Mouse (Mus musculus) intestine, postnatal 0 days (tissue): Measurements from ENCODE around the gene Rasl11b. TPM values are rescaled to one million over a fixed set of nuclear protein-coding genes. Genes with fewer than 3 reads are reported as not detected.

Experiments
- ATAC-seq: fragments of 200-750 bp; cut with Nextera tagmentation; 2 replicates; pipeline ENCODE4 v1.8.0; 2017; ENCODE audit warnings: mild to moderate bottlenecking, moderate TSS enrichment, moderate library complexity
- H3K27ac ChIP-seq: fragments of 300-500 bp; sonication (generic); 2 replicates; pipeline ENCODE4 v1.5.1; 2014; ENCODE audit warnings: mild to moderate bottlenecking, low read depth, low read length, moderate library complexity
- H3K27me3 ChIP-seq: fragments of 300-500 bp; sonication (generic); replicated peaks from 2 replicates; pipeline ENCODE4 v1.6.1; 2014; ENCODE audit warnings: low read length, mixed read lengths; ENCODE audit not compliant: control insufficient read depth, insufficient read depth
- H3K36me3 ChIP-seq: fragments of 300-500 bp; sonication (generic); 2 replicates; pipeline ENCODE4 v1.6.1; 2014; ENCODE audit warnings: mild to moderate bottlenecking, moderate library complexity; ENCODE audit not compliant: control insufficient read depth, insufficient read depth
- H3K4me1 ChIP-seq: fragments of 300-500 bp; sonication (generic); replicated peaks from 2 replicates; pipeline ENCODE4 v1.6.1; 2014; ENCODE audit warnings: antibody characterized with exemption, low read length, mixed read lengths; ENCODE audit not compliant: control insufficient read depth, insufficient read depth
- H3K4me2 ChIP-seq: fragments of 300-500 bp; sonication (generic); replicated peaks from 2 replicates; pipeline ENCODE4 v1.6.1; 2014; ENCODE audit warnings: low read depth, mild to moderate bottlenecking, moderate library complexity
- H3K4me3 ChIP-seq: fragments of 300-500 bp; sonication (generic); 2 replicates; pipeline ENCODE4 v1.5.1; 2014; ENCODE audit warnings: low read depth, low read length
- H3K9ac ChIP-seq: fragments of 300-500 bp; sonication (generic); 2 replicates; pipeline ENCODE4 v1.6.1; 2014; ENCODE audit warnings: mild to moderate bottlenecking, low read depth, low read length
- H3K9me3 ChIP-seq: fragments of 300-500 bp; sonication (generic); 2 replicates; pipeline ENCODE4 v1.6.1; 2016; ENCODE audit warnings: mixed run types; ENCODE audit not compliant: control insufficient read depth
- CTCF ChIP-seq: sonication (generic); IDR thresholded peaks from 2 replicates; pipeline ENCODE4 v1.5.1; 2016; ENCODE audit warnings: low read depth, mild to moderate bottlenecking, control low read depth, antibody characterized with exemption, moderate library complexity
- WGBS: fragments of 180-500 bp; shearing (Covaris S2); extraction: QIAGEN DNeasy Blood & Tissue Kit; methylation state at CpG from one replicate; pipeline ENCODE4 v1.1.7; 2014; 5-methylcytosine and 5-hydroxymethylcytosine counted together
- polyA plus RNA-seq: library from polyadenylated mRNA; unstranded; fragments of >200 nt; fragmentation: Nextera tagmentation; extraction: Ambion mirVana; gene quantifications from 2 replicates; pipeline ENCODE4 v1.2.1, GENCODE M21; 2015

Rasl11b gene
- polyA plus RNA-seq, 1 experiment from 2014 or later: 19.4 TPM

DNA sequence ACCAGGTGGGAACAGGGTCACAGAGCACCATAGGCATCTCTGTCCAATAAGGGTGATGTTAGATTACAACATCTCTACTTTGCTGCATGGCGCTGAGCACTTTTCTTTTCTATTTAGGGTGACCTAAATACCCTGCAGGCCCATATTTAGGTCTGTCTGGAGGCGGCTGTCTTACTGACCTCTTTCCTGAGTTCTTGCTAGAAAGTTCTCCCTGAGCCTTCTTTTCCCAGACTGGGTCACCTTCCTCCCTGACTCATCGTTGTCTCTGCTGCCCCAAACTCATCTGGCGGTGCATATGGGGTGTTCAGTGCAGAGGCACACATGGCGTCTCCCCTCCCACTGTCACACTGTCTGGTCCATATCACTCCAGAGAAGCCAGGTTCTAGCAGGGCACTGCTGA lies 31.1 kb downstream of the Rasl11b start:
- 93% methylated on average over 5 of the region's 5 CpGs for WGBS
- H3K9ac ChIP-seq: no peak overlapping the region

DNA sequence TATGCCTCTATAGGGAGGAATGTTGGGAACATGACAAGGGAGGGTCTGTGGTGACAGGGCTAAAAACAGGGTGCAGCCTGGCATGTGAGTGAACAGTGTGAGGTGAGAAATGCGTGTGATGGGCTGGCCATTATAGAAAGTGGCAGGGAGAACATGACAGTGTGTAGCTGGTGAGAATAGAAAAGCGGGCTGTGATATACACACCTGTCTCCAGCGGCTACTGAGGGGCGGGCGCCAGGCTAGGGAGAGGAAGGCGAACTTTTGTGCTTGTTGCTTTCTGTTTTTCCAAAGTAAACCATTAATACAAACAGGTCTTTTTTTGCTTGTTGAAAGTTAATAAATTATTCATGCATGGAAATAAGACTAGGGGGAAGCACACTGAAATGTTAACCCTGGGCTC lies 32.3 kb downstream of the Rasl11b start:
- TF ChIP-seq CTCF: no peak
- 94% methylated on average over 6 of the region's 6 CpGs for WGBS
- no peak overlapping the region for H3K4me2 ChIP-seq
- H3K4me3 ChIP-seq: no peak overlapping the region
- no peaks in the 10 kb centered on the region for H3K36me3 ChIP-seq
- H3K27ac ChIP-seq: no peak overlapping the region
- no peak overlapping the region for H3K9ac ChIP-seq
- no peak for ATAC-seq
- no peaks in the 10 kb centered on the region for H3K27me3 ChIP-seq
- H3K4me1 ChIP-seq: no peaks in the 10 kb centered on the region
- no peaks in the 10 kb centered on the region for H3K9me3 ChIP-seq

More for the DNA sequence above, 31.1 kb downstream of the Rasl11b start:
- Histone ChIP-seq H3K27me3 (no peaks in the 10 kb centered on the region), H3K9me3 (no peaks in the 10 kb centered on the region), H3K4me2 (no peak overlapping the region), H3K27ac (no peak overlapping the region), H3K4me3 (no peak overlapping the region), H3K4me1 (no peaks in the 10 kb centered on the region), H3K36me3 (no peaks in the 10 kb centered on the region)
- no peak for ATAC-seq
- no peak for TF ChIP-seq CTCF

GRCm38 (mm10) chr5:74228938-74229337 lies 33.9 kb downstream of the Rasl11b start:
- Histone ChIP-seq H3K27ac (no peak overlapping the region), H3K4me2 (no peak overlapping the region), H3K27me3 (no peaks in the 10 kb centered on the region), H3K36me3 (no peaks in the 10 kb centered on the region), H3K4me3 (no peak overlapping the region), H3K9me3 (no peaks in the 10 kb centered on the region), H3K4me1 (no peaks in the 10 kb centered on the region), H3K9ac (no peak overlapping the region)
- no peak for ATAC-seq
- 46% methylated on average over 1 of the region's 1 CpGs for WGBS
- TF ChIP-seq CTCF: no peak

DNA sequence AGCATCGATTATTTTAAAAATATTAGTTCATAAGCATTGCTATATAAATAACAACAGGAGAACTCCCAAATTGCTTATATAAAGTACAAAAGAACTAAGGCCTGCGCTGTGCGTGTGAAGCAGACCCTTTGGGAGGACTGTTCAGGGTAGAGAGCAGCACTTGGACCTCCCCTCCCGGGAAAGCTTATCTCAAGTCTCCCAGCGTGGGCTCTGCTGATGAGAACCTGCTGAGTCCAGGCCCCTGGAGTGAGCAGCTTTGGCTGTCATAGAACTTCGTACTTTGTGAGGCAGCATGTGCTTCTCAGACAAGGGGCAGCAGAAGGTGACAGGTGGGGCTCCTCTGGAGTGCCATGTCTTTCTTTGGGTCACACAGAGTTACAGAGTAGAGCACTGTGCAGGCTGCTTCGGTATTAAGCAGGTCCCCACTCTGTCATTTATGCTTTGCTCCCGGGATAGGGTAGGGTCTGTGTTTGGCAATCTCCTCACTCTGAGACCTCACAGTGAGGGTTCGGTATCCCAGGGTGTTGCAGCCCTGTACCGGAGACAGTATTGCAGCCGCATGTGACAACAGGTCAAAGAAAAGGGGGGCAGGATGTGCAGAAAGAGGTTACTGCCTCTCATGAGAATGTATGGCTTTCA lies 34.8 kb downstream of the Rasl11b start:
- Histone ChIP-seq H3K9me3 (no peaks in the 10 kb centered on the region), H3K4me1 (no peaks in the 10 kb centered on the region), H3K9ac (no peak overlapping the region), H3K27me3 (no peaks in the 10 kb centered on the region), H3K36me3 (no peaks in the 10 kb centered on the region), H3K4me3 (no peak overlapping the region), H3K4me2 (no peak overlapping the region), H3K27ac (no peak overlapping the region)
- no peak for TF ChIP-seq CTCF
- WGBS: 56% methylated on average over 11 of the region's 11 CpGs
- no peak for ATAC-seq

DNA sequence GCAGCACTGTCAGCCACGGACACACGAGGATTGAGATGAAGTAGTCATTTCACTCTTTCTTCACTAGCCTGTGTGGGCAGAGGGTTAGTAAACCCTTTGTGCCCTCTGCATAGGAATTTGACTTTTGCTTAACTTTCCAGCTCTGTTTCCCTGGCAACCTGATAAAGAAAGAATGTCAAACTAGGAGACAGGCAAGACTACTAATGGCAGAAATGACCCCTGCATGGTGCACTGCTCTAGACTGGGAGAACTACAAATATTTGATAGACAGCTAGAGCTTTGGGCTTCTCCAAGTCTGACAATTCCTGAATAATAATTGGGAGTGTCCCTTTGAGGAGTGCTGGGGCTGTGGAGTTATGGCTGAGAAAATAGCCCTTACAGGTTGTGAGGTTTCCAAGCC lies 35.4 kb downstream of the Rasl11b start:
- ATAC-seq: no peak
- TF ChIP-seq CTCF: no peak
- WGBS: 45% methylated on average over 2 of the region's 2 CpGs
- no peaks in the 10 kb centered on the region for H3K9me3 ChIP-seq
- H3K27ac ChIP-seq: no peak overlapping the region
- no peak overlapping the region for H3K4me3 ChIP-seq
- H3K4me1 ChIP-seq: no peaks in the 10 kb centered on the region
- no peaks in the 10 kb centered on the region for H3K36me3 ChIP-seq
- no peaks in the 10 kb centered on the region for H3K27me3 ChIP-seq
- no peak overlapping the region for H3K9ac ChIP-seq
- H3K4me2 ChIP-seq: no peak overlapping the region

- H3K9me3 ChIP-seq: no peaks in the 10 kb centered on the region
- no peak overlapping the region for H3K4me3 ChIP-seq
- H3K4me1 ChIP-seq: no peaks in the 10 kb centered on the region
- H3K27ac ChIP-seq: no peak overlapping the region
- no peak overlapping the region for H3K4me2 ChIP-seq
- no peak for ATAC-seq
- H3K27me3 ChIP-seq: no peaks in the 10 kb centered on the region
- TF ChIP-seq CTCF: no peak
- H3K36me3 ChIP-seq: no peaks in the 10 kb centered on the region
- no peak overlapping the region for H3K9ac ChIP-seq
- WGBS: 76% methylated on average over 7 of the region's 7 CpGs
Observed at GRCm38 (mm10) chr5:74233808-74234207, 38.7 kb downstream of the Rasl11b start.

DNA sequence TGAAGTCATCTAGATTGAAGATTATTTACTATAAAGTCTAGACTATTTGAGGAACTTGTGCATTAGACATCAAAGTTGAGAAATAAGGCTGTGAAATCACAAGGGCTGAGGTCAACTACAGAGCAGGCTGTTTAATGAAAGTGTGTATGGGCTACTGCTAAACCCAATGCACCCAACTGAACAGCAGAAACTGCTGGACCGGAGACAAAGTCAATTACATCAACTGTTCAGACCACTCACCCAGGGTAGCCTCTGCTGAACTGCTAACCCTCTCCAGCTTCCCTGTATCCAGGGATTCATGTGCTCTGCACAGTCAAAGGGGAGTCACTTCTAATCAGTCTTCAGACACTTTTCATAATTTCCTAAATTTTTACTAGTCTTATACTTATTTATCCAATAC lies 44.3 kb downstream of the Rasl11b start:
- ATAC-seq: no peak
- WGBS: 86% methylated on average over 1 of the region's 1 CpGs
- H3K4me3 ChIP-seq: no peak overlapping the region

More for the DNA sequence above, 44.3 kb downstream of the Rasl11b start:
- no peak overlapping the region for H3K4me2 ChIP-seq
- TF ChIP-seq CTCF: no peak
- no peak overlapping the region for H3K9ac ChIP-seq
- no peaks in the 10 kb centered on the region for H3K9me3 ChIP-seq
- H3K4me1 ChIP-seq: no peaks in the 10 kb centered on the region
- no peak overlapping the region for H3K27ac ChIP-seq
- no peaks in the 10 kb centered on the region for H3K36me3 ChIP-seq
- H3K27me3 ChIP-seq: no peaks in the 10 kb centered on the region
